In the genomic region with DNA sequence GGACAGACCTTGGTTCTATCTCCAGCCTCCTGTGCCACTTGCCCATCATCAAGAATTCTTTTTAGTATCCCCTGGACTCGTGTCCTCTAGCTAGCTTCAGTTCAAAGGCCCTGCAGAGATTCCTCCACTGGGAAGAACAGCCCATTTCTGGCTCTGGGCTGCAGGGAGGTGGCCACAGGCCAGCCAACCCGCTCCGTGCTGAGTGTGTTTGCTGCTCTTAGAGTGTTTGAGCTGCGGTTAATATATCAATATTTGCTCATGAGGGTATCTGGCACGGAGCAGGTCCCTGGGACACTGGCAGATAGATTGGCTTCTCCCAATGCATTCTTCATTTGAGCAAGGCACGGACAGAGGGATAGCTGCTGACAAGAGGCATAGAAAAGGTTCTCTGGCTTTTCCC, we compare ENCODE assay signal across 18 mouse cellular contexts.
DNase-seq lines count a peak whose midpoint lies in the region; ATAC-seq lines count a peak whose summit lies in the region.
"Had no signal": no experiment of that assay in that cellular context is flagged by ENCODE, and none has a peak within 500 bp of the region (broad histone marks: within the 10 kb centered on the region; RNA-seq: fewer than 3 reads in every experiment).

No protein-coding gene starts in this region.

- no peak overlapping the region for H3K27ac ChIP-seq in kidney, embryonic 15.5 days
- no peak overlapping the region for H3K27ac ChIP-seq in limb, embryonic 10.5 days
- H3K27ac ChIP-seq: forebrain, embryonic 15.5 days; heart, embryonic 13.5 days; limb, embryonic 13.5 days; midbrain, embryonic 15.5 days had no signal

- no peak overlapping the region for H3K4me2 ChIP-seq in kidney, embryonic 15.5 days
- H3K4me2 ChIP-seq: forebrain, embryonic 15.5 days; heart, embryonic 13.5 days; limb, embryonic 13.5 days; midbrain, embryonic 15.5 days had no signal

- H3K27me3 ChIP-seq in kidney, embryonic 15.5 days, result peaks cover 44% of the 10 kb centered on the region
- H3K27me3 ChIP-seq in limb, embryonic 10.5 days (ENCODE audit: low read depth, poor library complexity, severe bottlenecking), result no peaks in the 10 kb centered on the region
- H3K27me3 ChIP-seq: forebrain, embryonic 15.5 days; heart, embryonic 13.5 days; midbrain, embryonic 15.5 days had no signal

- H3K9ac ChIP-seq in kidney, embryonic 15.5 days, result no peak overlapping the region
- H3K9ac ChIP-seq: forebrain, embryonic 15.5 days; heart, embryonic 13.5 days; limb, embryonic 13.5 days; midbrain, embryonic 15.5 days had no signal

- H3K4me3 ChIP-seq in kidney, embryonic 15.5 days (replicated peaks), result no peak overlapping the region
- H3K4me3 ChIP-seq in limb, embryonic 10.5 days, result no peak overlapping the region
- H3K4me3 ChIP-seq: forebrain, embryonic 15.5 days; heart, embryonic 13.5 days; limb, embryonic 13.5 days; midbrain, embryonic 15.5 days had no signal

- DNase-seq in kidney, adult 11 months, result peak; percentile 40
- DNase-seq in urinary bladder, postnatal 14 days (ENCODE audit: low spot score), result peak; percentile 23
- no peak for DNase-seq in urinary bladder, postnatal 4 days (ENCODE audit: low spot score in 2 of 2)
- peak; percentile 25 for DNase-seq in lung, postnatal 14 days
- DNase-seq in left cerebral cortex, adult 9 months (ENCODE audit: low spot score in 2 of 2), result no peak
- DNase-seq in adrenal gland, postnatal 10 days, result no peak
- DNase-seq in limb, embryonic 10.5 days (ENCODE audit: low spot score), result no peak
- DNase-seq: adrenal gland, postnatal 36 days; heart, postnatal 4 days; layer of hippocampus, adult 9-11 months; retina, postnatal 1 day; right cerebral cortex, postnatal 4 days; thymus, adult 2 months had no signal

- no peaks in the 10 kb centered on the region for H3K9me3 ChIP-seq in kidney, embryonic 15.5 days (replicated peaks)
- H3K9me3 ChIP-seq in limb, embryonic 10.5 days (replicated peaks), result no peaks in the 10 kb centered on the region
- H3K9me3 ChIP-seq: forebrain, embryonic 15.5 days; heart, embryonic 13.5 days; limb, embryonic 13.5 days; midbrain, embryonic 15.5 days had no signal

- peaks cover 77% of the 10 kb centered on the region for H3K4me1 ChIP-seq in kidney, embryonic 15.5 days
- H3K4me1 ChIP-seq in limb, embryonic 10.5 days, result peaks cover 73% of the 10 kb centered on the region

- ATAC-seq in kidney, embryonic 15.5 days (replicated peaks; ENCODE audit: low FRiP score), result no peak
- ATAC-seq: forebrain, embryonic 15.5 days; midbrain, embryonic 15.5 days had no signal

- 79% methylated on average over 6 of the region's 6 CpGs for WGBS in kidney, embryonic 15.5 days
- WGBS in limb, embryonic 10.5 days, result 83% methylated on average over 6 of the region's 6 CpGs

- H3K36me3 ChIP-seq in kidney, embryonic 15.5 days, result no peaks in the 10 kb centered on the region
- peaks cover 6% of the 10 kb centered on the region; the same call in 1 of the 2 replicates for H3K36me3 ChIP-seq in limb, embryonic 10.5 days
- H3K36me3 ChIP-seq: forebrain, embryonic 15.5 days; heart, embryonic 13.5 days; limb, embryonic 13.5 days; midbrain, embryonic 15.5 days had no signal

Comparison
In these comparisons a context has a peak if more than half of its experiments do, and no peak if none do; other contexts are left out.
1. DNase-seq: peak in kidney, adult 11 months (single experiment), urinary bladder, postnatal 14 days (single experiment) and lung, postnatal 14 days (single experiment); none in urinary bladder, postnatal 4 days (0 of 2), left cerebral cortex, adult 9 months (0 of 2), adrenal gland, postnatal 10 days (single experiment) and limb, embryonic 10.5 days (single experiment).